Mouse (Mus musculus) small intestine, adult 2 months (tissue): ENCODE results near the gene Gm2237. TPM values are rescaled to one million over a fixed set of nuclear protein-coding genes. Genes with fewer than 3 reads are reported as not detected.
"Not testable (repeated sequence)": the region's sequence is repeated elsewhere in the genome, so short reads cannot be mapped to it uniquely, and the experiment has no call there.

Source experiments
- H3K27ac ChIP-seq: fragments of 200-500 bp; 2 replicates; pipeline ENCODE4 v1.5.1; 2012; ENCODE audit warnings: low read depth, low read length, control low read depth, inconsistent platforms; ENCODE audit not compliant: insufficient read depth
- H3K27me3 ChIP-seq: fragments of 200-500 bp; 2 replicates; pipeline ENCODE4 v1.6.1; 2012; ENCODE audit warnings: mild to moderate bottlenecking, moderate library complexity, low read length, inconsistent platforms; ENCODE audit not compliant: control insufficient read depth, insufficient read depth
- H3K36me3 ChIP-seq: fragments of 200-500 bp; 2 replicates; pipeline ENCODE4 v1.6.1; 2012; ENCODE audit warnings: mild to moderate bottlenecking, low read length, control low read depth, inconsistent platforms; ENCODE audit not compliant: control insufficient read depth, insufficient read depth
- H3K4me1 ChIP-seq: fragments of 200-500 bp; 2 replicates; pipeline ENCODE4 v1.6.1; 2012; ENCODE audit warnings: low read length, inconsistent platforms, mixed read lengths; ENCODE audit not compliant: control insufficient read depth, insufficient read depth, insufficient read length
- H3K4me3 ChIP-seq: fragments of 200-500 bp; 2 replicates; pipeline ENCODE4 v1.5.1; 2012; ENCODE audit warnings: low read depth, mild to moderate bottlenecking, control low read depth, inconsistent platforms, low read length, moderate library complexity
- WGBS: fragments of 180-500 bp; shearing (Covaris S2); methylation state at CpG from one replicate; pipeline ENCODE4 v1.1.7; 2018; 5-methylcytosine and 5-hydroxymethylcytosine counted together
- polyA plus RNA-seq: library from polyadenylated mRNA; depleted of rRNA; stranded (reverse); fragments of >200 nt; gene quantifications from 2 replicates; pipeline ENCODE4 v1.2.3, GENCODE M21; 2012; rRNA removed

Gene Gm2237
- polyA plus RNA-seq: 0.05 and 0.10 TPM in 2 replicates

GRCm38 (mm10) chr14:19584804-19585667 is at the start of gene Gm2237:
TSS of gene Gm2237 (minus strand) at chr14:19585135.
- H3K4me1 ChIP-seq, H3K27me3 ChIP-seq, H3K36me3 ChIP-seq, H3K27ac ChIP-seq: not testable (repeated sequence)
- WGBS: 1% methylated on average over 48 of the region's 62 CpGs
- peak within 1 kb of the TSS; percentile 67 for H3K4me3 ChIP-seq

GRCm38 (mm10) chr14:19602481-19602880 is 17.5 kb upstream of the Gm2237 start, which contains the start of gene Gm5458:
TSS of gene Gm5458 (minus strand) at chr14:19602581.
- H3K4me3 ChIP-seq, H3K27me3 ChIP-seq, H3K27ac ChIP-seq, H3K36me3 ChIP-seq, H3K4me1 ChIP-seq: not testable (repeated sequence)
- WGBS: 73% methylated on average over 2 of the region's 2 CpGs

- not testable (repeated sequence) for H3K36me3 ChIP-seq, H3K27me3 ChIP-seq, H3K4me1 ChIP-seq, H3K27ac ChIP-seq, H3K4me3 ChIP-seq
- WGBS: 86% methylated on average over 1 of the region's 3 CpGs
Observed at GRCm38 (mm10) chr14:19549863-19550262, 35.1 kb downstream of the Gm2237 start, which contains the start of gene Gm2244. TSS of gene Gm2244 (minus strand) at chr14:19549963.

Other genes starting within 250 kb of the Gm2237 start
- 0.20 TPM in 1 of 2 replicates, not detected in the other for gene Gm21738, start 166.2 kb downstream of the Gm2237 start, polyA plus RNA-seq
- gene Gm2244, start 35.2 kb downstream of the Gm2237 start, polyA plus RNA-seq: not detected in 2 replicates
- not detected in 2 replicates for gene Gm5458, start 17.4 kb upstream of the Gm2237 start, polyA plus RNA-seq
- 5.7 and 10.5 TPM in 2 replicates for gene Nid2, start 166.1 kb upstream of the Gm2237 start, polyA plus RNA-seq
- 8.9 and 17.5 TPM in 2 replicates for gene Rtraf, start 238.7 kb upstream of the Gm2237 start, polyA plus RNA-seq